Mouse (Mus musculus): ENCODE results near the gene Basp1.

Gene Basp1

GRCm38 (mm10) chr15:25416367-25416766, 2.8 kb upstream of the Basp1 start:
- DNase-seq (ENCODE audit: low read depth, low spot score), result no peak

GRCm38 (mm10) chr15:25415958-25416357, 2.4 kb upstream of the Basp1 start:
- DNase-seq (ENCODE audit: low read depth, low spot score), result no peak

GRCm38 (mm10) chr15:25414747-25415119, 1.2 kb upstream of the Basp1 start:
- DNase-seq (ENCODE audit: low read depth, low spot score), result peak; percentile 67

- DNase-seq (ENCODE audit: low read depth, low spot score), result peak; percentile 57
Observed at GRCm38 (mm10) chr15:25414011-25414746, 615 bp upstream of the Basp1 start.

- no peak for DNase-seq (ENCODE audit: low read depth, low spot score)
Observed at GRCm38 (mm10) chr15:25412761-25413261, 753 bp downstream of the Basp1 start.

- peak; percentile 45 for DNase-seq (ENCODE audit: low read depth, low spot score)
Observed at GRCm38 (mm10) chr15:25412171-25412641, 1.4 kb downstream of the Basp1 start.

- no peak for DNase-seq (ENCODE audit: low read depth, low spot score)
Observed at GRCm38 (mm10) chr15:25411461-25411860, 2.1 kb downstream of the Basp1 start.

- no peak for DNase-seq (ENCODE audit: low read depth, low spot score)
Observed at GRCm38 (mm10) chr15:25405926-25406325, 7.6 kb downstream of the Basp1 start.

- DNase-seq (ENCODE audit: low read depth, low spot score), result no peak
Observed at GRCm38 (mm10) chr15:25403879-25404278, 9.7 kb downstream of the Basp1 start.

- DNase-seq (ENCODE audit: low read depth, low spot score), result no peak
Observed at GRCm38 (mm10) chr15:25402001-25402400, 11.6 kb downstream of the Basp1 start.

GRCm38 (mm10) chr15:25400276-25400675, 13.3 kb downstream of the Basp1 start:
- DNase-seq (ENCODE audit: low read depth, low spot score), result no peak

GRCm38 (mm10) chr15:25395912-25396590, 17.5 kb downstream of the Basp1 start:
- DNase-seq (ENCODE audit: low read depth, low spot score), result no peak

GRCm38 (mm10) chr15:25392525-25393099, 21.0 kb downstream of the Basp1 start:
- DNase-seq (ENCODE audit: low read depth, low spot score), result no peak

- DNase-seq (ENCODE audit: low read depth, low spot score), result no peak
Observed at GRCm38 (mm10) chr15:25391210-25391609, 22.4 kb downstream of the Basp1 start.

- DNase-seq (ENCODE audit: low read depth, low spot score), result no peak
Observed at GRCm38 (mm10) chr15:25387572-25387971, 26.0 kb downstream of the Basp1 start.

- DNase-seq (ENCODE audit: low read depth, low spot score), result no peak
Observed at GRCm38 (mm10) chr15:25380051-25380450, 33.5 kb downstream of the Basp1 start.

- DNase-seq (ENCODE audit: low read depth, low spot score), result no peak
Observed at GRCm38 (mm10) chr15:25378707-25379106, 34.9 kb downstream of the Basp1 start.

GRCm38 (mm10) chr15:25376914-25377313, 36.6 kb downstream of the Basp1 start:
- no peak for DNase-seq (ENCODE audit: low read depth, low spot score)

GRCm38 (mm10) chr15:25373486-25373885, 40.1 kb downstream of the Basp1 start:
- no peak for DNase-seq (ENCODE audit: low read depth, low spot score)

GRCm38 (mm10) chr15:25369522-25369921, 44.0 kb downstream of the Basp1 start:
- DNase-seq (ENCODE audit: low read depth, low spot score), result no peak

- no peak for DNase-seq (ENCODE audit: low read depth, low spot score)
Observed at GRCm38 (mm10) chr15:25365503-25365902, 48.1 kb downstream of the Basp1 start.

GRCm38 (mm10) chr15:25364819-25365463, 48.6 kb downstream of the Basp1 start:
- DNase-seq (ENCODE audit: low read depth, low spot score), result no peak

Measured in WW6 (cell line).